ENCODE assay signal across 15 mouse cellular contexts in genomic region chr3:121874576-121874975, GRCm38 (mm10). TPM values are rescaled to one million over a fixed set of nuclear protein-coding genes. Genes with fewer than 3 reads are reported as not detected.
DNase-seq lines count a peak whose midpoint lies in the region; ATAC-seq lines count a peak whose summit lies in the region.
"Had no signal": no experiment of that assay in that cellular context is flagged by ENCODE, and none has a peak within 500 bp of the region (broad histone marks: within the 10 kb centered on the region; RNA-seq: fewer than 3 reads in every experiment).

No protein-coding gene starts in this region.

- no peaks in the 10 kb centered on the region for H3K4me1 ChIP-seq in kidney, embryonic 15.5 days
- peaks cover 4% of the 10 kb centered on the region; the same call in 1 of the 2 replicates for H3K4me1 ChIP-seq in intestine, embryonic 16.5 days (ENCODE audit: control insufficient read depth, insufficient read depth, low read length)
- H3K4me1 ChIP-seq: forebrain, embryonic 10.5 days; heart, embryonic 12.5 days had no signal

- H3K36me3 ChIP-seq in kidney, embryonic 15.5 days = no peaks in the 10 kb centered on the region
- H3K36me3 ChIP-seq in intestine, embryonic 16.5 days (ENCODE audit: control insufficient read depth, insufficient read depth, low read length) = no peaks in the 10 kb centered on the region
- H3K36me3 ChIP-seq: forebrain, embryonic 10.5 days; heart, embryonic 12.5 days had no signal

- no peak overlapping the region for H3K4me3 ChIP-seq in kidney, embryonic 15.5 days (replicated peaks)
- H3K4me3 ChIP-seq in intestine, embryonic 16.5 days (ENCODE audit: low read length) = no peak overlapping the region
- H3K4me3 ChIP-seq: forebrain, embryonic 10.5 days; heart, embryonic 12.5 days had no signal

- DNase-seq in kidney, adult 11 months = peak; percentile 70
- DNase-seq in 3134 (ENCODE audit: extremely low read depth, insufficient read length, low spot score) = peak; percentile 55
- DNase-seq in adrenal gland, adult 2 months = peak; percentile 78
- no peak for DNase-seq in yolk sac, embryonic 10.5 days (ENCODE audit: low spot score)
- DNase-seq in embryo, embryonic 10.5 days (ENCODE audit: low spot score) = no peak
- DNase-seq in ovary, postnatal 10 days (ENCODE audit: low spot score) = no peak
- DNase-seq: embryo, embryonic 11 days; lung, postnatal 4 days; thymus, adult 18-20 months had no signal

- WGBS in kidney, embryonic 15.5 days = 95% methylated on average over 1 of the region's 1 CpGs
- 89% methylated on average over 1 of the region's 1 CpGs for WGBS in intestine, embryonic 16.5 days

- ATAC-seq in kidney, embryonic 15.5 days (replicated peaks; ENCODE audit: low FRiP score) = no peak
- peak; percentile 81 for ATAC-seq in intestine, embryonic 16.5 days
- ATAC-seq: CD4-positive, CD25-positive, alpha-beta regulatory T cell, adult 4 months; hindbrain, embryonic 16.5 days had no signal

- H3K9ac ChIP-seq in kidney, embryonic 15.5 days = no peak overlapping the region
- H3K9ac ChIP-seq in intestine, embryonic 16.5 days (ENCODE audit: low read depth, low read length) = no peak overlapping the region
- H3K9ac ChIP-seq: heart, embryonic 12.5 days had no signal

- no peak overlapping the region for H3K27ac ChIP-seq in kidney, embryonic 15.5 days
- no peak overlapping the region for H3K27ac ChIP-seq in intestine, embryonic 16.5 days (ENCODE audit: low read length)
- H3K27ac ChIP-seq: forebrain, embryonic 10.5 days had no signal

- H3K27me3 ChIP-seq in kidney, embryonic 15.5 days = no peaks in the 10 kb centered on the region
- H3K27me3 ChIP-seq in intestine, embryonic 16.5 days (replicated peaks; ENCODE audit: control insufficient read depth, insufficient read depth, low read length) = no peaks in the 10 kb centered on the region
- H3K27me3 ChIP-seq: heart, embryonic 12.5 days had no signal

- H3K9me3 ChIP-seq in kidney, embryonic 15.5 days (replicated peaks) = no peaks in the 10 kb centered on the region
- H3K9me3 ChIP-seq in intestine, embryonic 16.5 days (ENCODE audit: control insufficient read depth, low read length) = no peaks in the 10 kb centered on the region
- H3K9me3 ChIP-seq: forebrain, embryonic 10.5 days; heart, embryonic 12.5 days had no signal

- H3K4me2 ChIP-seq in kidney, embryonic 15.5 days = no peak overlapping the region
- H3K4me2 ChIP-seq in intestine, embryonic 16.5 days (ENCODE audit: low read depth, low read length) = no peak overlapping the region
- H3K4me2 ChIP-seq: heart, embryonic 12.5 days had no signal

RNA-seq across cellular contexts. Expression of gene Abcd3, which starts 59.5 kb away (rescaled TPM):
- 65.3 and 67.2 TPM in 2 replicates for polyA plus RNA-seq in kidney, embryonic 15.5 days (2015; fragmentation: Nextera tagmentation; extraction: Ambion mirVana)
- 100 to 1,000 TPM in 1 of 2 experiments, 10 to 100 TPM in 1; 87.2 to 104 TPM for total RNA-seq in adrenal gland, adult 2 months (2021)
- polyA plus RNA-seq in adrenal gland, adult 2 months (2012; rRNA removed) = 3.5 and 11.9 TPM in 2 replicates
- 63.1 and 66.5 TPM in 2 replicates for polyA plus RNA-seq in intestine, embryonic 16.5 days (2015; fragmentation: Nextera tagmentation; extraction: Ambion mirVana)

Comparison
In these comparisons a context has a peak if more than half of its experiments do, and no peak if none do; other contexts are left out.
1. DNase-seq: peak in kidney, adult 11 months (single experiment), 3134 (single experiment) and adrenal gland, adult 2 months (single experiment); none in yolk sac, embryonic 10.5 days (single experiment), embryo, embryonic 10.5 days (single experiment) and ovary, postnatal 10 days (single experiment).